Mouse (Mus musculus) stomach, postnatal 0 days (tissue): ENCODE measurements around the gene Pigf.

ENCODE experiments used
- CTCF ChIP-seq: IDR thresholded peaks from 2 replicates; pipeline ENCODE4 v1.5.1; 2016; ENCODE audit warnings: antibody characterized with exemption, low read depth, mild to moderate bottlenecking, moderate library complexity
- EP300 ChIP-seq: optimal IDR thresholded peaks from 2 replicates; pipeline ENCODE3; 2016; ENCODE audit warnings: antibody characterized with exemption

DNA sequence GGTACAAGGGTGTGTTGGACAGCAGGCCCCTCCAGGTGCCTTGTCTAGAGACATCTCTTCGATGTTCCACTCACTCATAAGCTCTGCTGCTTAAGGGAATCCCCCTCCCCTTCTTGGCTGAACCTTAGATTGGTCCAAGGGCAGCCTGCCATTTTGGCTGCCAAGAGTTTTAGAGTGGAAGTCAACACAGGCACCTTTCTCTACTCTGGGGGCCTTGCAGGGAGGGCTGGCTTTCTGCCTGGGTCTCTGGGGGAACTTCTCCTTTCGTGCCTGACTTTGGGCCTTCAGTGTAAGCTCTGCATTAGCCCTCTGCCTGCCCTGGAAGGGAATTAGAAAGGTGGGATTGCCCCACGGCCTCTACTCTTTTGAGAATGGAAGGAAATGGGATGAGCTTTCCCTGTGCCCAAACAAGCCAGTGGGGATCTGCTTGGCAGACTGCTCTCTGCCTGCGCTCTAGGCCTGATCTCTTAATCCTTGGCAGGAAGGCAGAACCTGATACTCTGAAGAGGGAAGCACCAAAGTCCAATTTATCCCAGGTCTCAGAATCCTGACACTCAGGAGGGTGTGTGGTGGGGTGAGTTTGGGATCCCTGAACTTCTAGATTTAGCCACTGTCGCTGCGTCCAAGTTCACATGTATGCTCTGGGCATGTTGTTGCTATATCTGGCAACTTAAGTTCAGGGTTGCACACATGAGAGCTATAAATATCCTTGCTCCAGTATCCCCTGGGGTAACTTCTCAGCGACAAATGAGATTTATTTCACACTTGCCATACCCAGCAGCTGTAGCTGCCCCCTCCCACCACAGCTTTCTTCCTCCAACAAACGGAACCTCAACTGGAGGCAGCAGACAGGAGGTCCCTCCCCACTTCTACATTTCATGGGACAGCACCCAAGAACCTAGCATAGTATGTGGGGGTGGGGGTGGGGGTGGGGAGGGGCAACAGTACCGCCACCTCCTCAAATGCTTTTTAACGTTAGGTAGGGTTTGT is 57.4 kb downstream of the Pigf start:
- TF ChIP-seq CTCF (no peak), EP300 (no peak)
